Mouse (Mus musculus): ENCODE measurements at regions not wholly inside any gene's neighbourhood (a gene's known extent, or its start where the extent isn't known, plus 50 kb on each side); places are given as distances from the start of the nearest gene placed in this dataset.

GRCm38 (mm10) chr15:56604266-56604665 is 873.2 kb downstream of the Slc22a22 start:
- H3K9me3 ChIP-seq, result no peaks in the 10 kb centered on the region
- 87% methylated on average over 3 of the region's 3 CpGs for WGBS
- H3K27ac ChIP-seq (replicated peaks), result no peak overlapping the region
- H3K9ac ChIP-seq (replicated peaks), result no peak overlapping the region
- no peaks in the 10 kb centered on the region for H3K36me3 ChIP-seq
- H3K4me2 ChIP-seq (replicated peaks), result no peak overlapping the region
- no peak for ATAC-seq (replicated peaks)
- H3K27me3 ChIP-seq, result no peaks in the 10 kb centered on the region
- H3K4me1 ChIP-seq, result no peaks in the 10 kb centered on the region
- no peak overlapping the region for H3K4me3 ChIP-seq

GRCm38 (mm10) chr15:56592656-56593055 is 884.8 kb downstream of the Slc22a22 start:
- 86% methylated on average over 4 of the region's 4 CpGs for WGBS
- Histone ChIP-seq H3K27ac (replicated peaks) (no peak overlapping the region), H3K27me3 (no peaks in the 10 kb centered on the region), H3K4me3 (no peak overlapping the region), H3K4me1 (no peaks in the 10 kb centered on the region), H3K4me2 (replicated peaks) (no peak overlapping the region), H3K9me3 (no peaks in the 10 kb centered on the region), H3K36me3 (no peaks in the 10 kb centered on the region), H3K9ac (replicated peaks) (no peak overlapping the region)
- no peak for ATAC-seq (replicated peaks)

GRCm38 (mm10) chr15:56580745-56581515 is 896.5 kb downstream of the Slc22a22 start:
- Histone ChIP-seq H3K4me3 (no peak overlapping the region), H3K27me3 (no peaks in the 10 kb centered on the region), H3K9me3 (no peaks in the 10 kb centered on the region), H3K9ac (replicated peaks) (no peak overlapping the region), H3K4me1 (no peaks in the 10 kb centered on the region), H3K36me3 (no peaks in the 10 kb centered on the region), H3K27ac (replicated peaks) (no peak overlapping the region), H3K4me2 (replicated peaks) (no peak overlapping the region)
- WGBS, result 66% methylated on average over 3 of the region's 3 CpGs
- no peak for ATAC-seq (replicated peaks)

GRCm38 (mm10) chr15:56563192-56563591 is 914.2 kb downstream of the Slc22a22 start:
- ATAC-seq (replicated peaks), result no peak
- Histone ChIP-seq H3K27ac (replicated peaks) (no peak overlapping the region), H3K4me3 (no peak overlapping the region), H3K9me3 (no peaks in the 10 kb centered on the region), H3K4me1 (no peaks in the 10 kb centered on the region), H3K36me3 (no peaks in the 10 kb centered on the region), H3K4me2 (replicated peaks) (no peak overlapping the region), H3K27me3 (no peaks in the 10 kb centered on the region), H3K9ac (replicated peaks) (no peak overlapping the region)
- 64% methylated on average over 2 of the region's 2 CpGs for WGBS

GRCm38 (mm10) chr15:56562785-56563184 is 914.6 kb downstream of the Slc22a22 start:
- WGBS, result 76% methylated on average over 1 of the region's 1 CpGs
- ATAC-seq (replicated peaks), result no peak
- H3K36me3 ChIP-seq, result no peaks in the 10 kb centered on the region

GRCm38 (mm10) chr15:56562143-56562542 is 915.3 kb downstream of the Slc22a22 start:
- WGBS, result 79% methylated on average over 2 of the region's 2 CpGs

More at GRCm38 (mm10) chr15:56562785-56563184, 914.6 kb downstream of the Slc22a22 start:
- no peak overlapping the region for H3K4me2 ChIP-seq (replicated peaks)
- no peaks in the 10 kb centered on the region for H3K27me3 ChIP-seq
- H3K4me3 ChIP-seq, result no peak overlapping the region
- no peak overlapping the region for H3K9ac ChIP-seq (replicated peaks)
- no peaks in the 10 kb centered on the region for H3K9me3 ChIP-seq
- no peak overlapping the region for H3K27ac ChIP-seq (replicated peaks)
- H3K4me1 ChIP-seq, result no peaks in the 10 kb centered on the region

GRCm38 (mm10) chr15:56554386-56554785 is 923.0 kb downstream of the Slc22a22 start:
- H3K27ac ChIP-seq (replicated peaks), result no peak overlapping the region
- no peaks in the 10 kb centered on the region for H3K27me3 ChIP-seq
- no peak for ATAC-seq (replicated peaks)
- no peaks in the 10 kb centered on the region for H3K36me3 ChIP-seq
- WGBS, result 84% methylated on average over 3 of the region's 3 CpGs
- no peaks in the 10 kb centered on the region for H3K4me1 ChIP-seq
- no peak overlapping the region for H3K4me2 ChIP-seq (replicated peaks)
- no peak overlapping the region for H3K9ac ChIP-seq (replicated peaks)
- no peak overlapping the region for H3K4me3 ChIP-seq
- H3K9me3 ChIP-seq, result no peaks in the 10 kb centered on the region

More at GRCm38 (mm10) chr15:56562143-56562542, 915.3 kb downstream of the Slc22a22 start:
- no peak overlapping the region for H3K4me3 ChIP-seq
- H3K4me2 ChIP-seq (replicated peaks), result no peak overlapping the region
- H3K27me3 ChIP-seq, result no peaks in the 10 kb centered on the region
- H3K9ac ChIP-seq (replicated peaks), result no peak overlapping the region
- no peaks in the 10 kb centered on the region for H3K9me3 ChIP-seq
- H3K4me1 ChIP-seq, result no peaks in the 10 kb centered on the region
- H3K36me3 ChIP-seq, result no peaks in the 10 kb centered on the region
- no peak for ATAC-seq (replicated peaks)
- H3K27ac ChIP-seq (replicated peaks), result no peak overlapping the region

- Histone ChIP-seq H3K9ac (replicated peaks) (no peak overlapping the region), H3K4me2 (replicated peaks) (no peak overlapping the region), H3K4me3 (no peak overlapping the region), H3K36me3 (no peaks in the 10 kb centered on the region), H3K27ac (replicated peaks) (no peak overlapping the region), H3K9me3 (no peaks in the 10 kb centered on the region), H3K27me3 (no peaks in the 10 kb centered on the region), H3K4me1 (no peaks in the 10 kb centered on the region)
- WGBS, result 94% methylated on average over 1 of the region's 1 CpGs
- ATAC-seq (replicated peaks), result no peak
Observed at GRCm38 (mm10) chr15:56553851-56554250, 923.6 kb downstream of the Slc22a22 start.

- 54% methylated on average over 2 of the region's 2 CpGs for WGBS
- ATAC-seq (replicated peaks), result no peak
Observed at GRCm38 (mm10) chr15:56531529-56531928, 945.9 kb downstream of the Slc22a22 start.

GRCm38 (mm10) chr15:56518379-56518778 is 959.0 kb downstream of the Slc22a22 start:
- Histone ChIP-seq H3K9ac (replicated peaks) (no peak overlapping the region), H3K27ac (replicated peaks) (no peak overlapping the region), H3K9me3 (no peaks in the 10 kb centered on the region), H3K4me3 (no peak overlapping the region), H3K4me2 (replicated peaks) (no peak overlapping the region), H3K4me1 (no peaks in the 10 kb centered on the region), H3K36me3 (no peaks in the 10 kb centered on the region), H3K27me3 (no peaks in the 10 kb centered on the region)
- 100% methylated on average over 1 of the region's 1 CpGs for WGBS
- no peak for ATAC-seq (replicated peaks)

More at GRCm38 (mm10) chr15:56531529-56531928, 945.9 kb downstream of the Slc22a22 start:
- H3K4me2 ChIP-seq (replicated peaks), result no peak overlapping the region
- H3K4me1 ChIP-seq, result no peaks in the 10 kb centered on the region
- H3K27me3 ChIP-seq, result no peaks in the 10 kb centered on the region
- H3K36me3 ChIP-seq, result no peaks in the 10 kb centered on the region
- no peak overlapping the region for H3K9ac ChIP-seq (replicated peaks)
- no peak overlapping the region for H3K4me3 ChIP-seq
- no peaks in the 10 kb centered on the region for H3K9me3 ChIP-seq
- H3K27ac ChIP-seq (replicated peaks), result no peak overlapping the region

GRCm38 (mm10) chr15:56516095-56516494 is 961.3 kb downstream of the Slc22a22 start:
- Histone ChIP-seq H3K27ac (replicated peaks) (no peak overlapping the region), H3K9me3 (no peaks in the 10 kb centered on the region), H3K4me3 (no peak overlapping the region), H3K27me3 (no peaks in the 10 kb centered on the region), H3K9ac (replicated peaks) (no peak overlapping the region), H3K4me1 (no peaks in the 10 kb centered on the region), H3K4me2 (replicated peaks) (no peak overlapping the region), H3K36me3 (no peaks in the 10 kb centered on the region)
- 80% methylated on average over 2 of the region's 2 CpGs for WGBS
- ATAC-seq (replicated peaks), result no peak

- no peaks in the 10 kb centered on the region for H3K9me3 ChIP-seq
- H3K27me3 ChIP-seq, result no peaks in the 10 kb centered on the region
- 73% methylated on average over 3 of the region's 3 CpGs for WGBS
- no peak overlapping the region for H3K9ac ChIP-seq (replicated peaks)
- no peak overlapping the region for H3K4me2 ChIP-seq (replicated peaks)
- no peaks in the 10 kb centered on the region for H3K4me1 ChIP-seq
- ATAC-seq (replicated peaks), result no peak
- H3K4me3 ChIP-seq, result no peak overlapping the region
- no peak overlapping the region for H3K27ac ChIP-seq (replicated peaks)
- no peaks in the 10 kb centered on the region for H3K36me3 ChIP-seq
Observed at GRCm38 (mm10) chr15:56498774-56499173, 978.7 kb downstream of the Slc22a22 start.

GRCm38 (mm10) chr15:56497757-56498156 is 979.7 kb downstream of the Slc22a22 start:
- 49% methylated on average over 4 of the region's 4 CpGs for WGBS
- Histone ChIP-seq H3K9me3 (no peaks in the 10 kb centered on the region), H3K9ac (replicated peaks) (no peak overlapping the region), H3K4me1 (no peaks in the 10 kb centered on the region), H3K36me3 (no peaks in the 10 kb centered on the region), H3K27me3 (no peaks in the 10 kb centered on the region), H3K4me3 (no peak overlapping the region), H3K27ac (replicated peaks) (no peak overlapping the region), H3K4me2 (replicated peaks) (no peak overlapping the region)
- ATAC-seq (replicated peaks), result no peak

Data from forebrain, embryonic 15.5 days (tissue).